Mouse (Mus musculus) C2C12 (cell line): ENCODE data around the gene Abi3bp.

Source experiments
- CEBPB ChIP-seq: IDR thresholded peaks from one replicate; pipeline ENCODE4 v1.6.1; 2011; ENCODE audit warnings: low read depth, mild to moderate bottlenecking, control low read depth, moderate library complexity
- CTCF ChIP-seq: IDR thresholded peaks from one replicate; pipeline ENCODE4 v1.5.1; 2011; ENCODE audit not compliant: control insufficient read depth, insufficient read depth, insufficient read length
- FOSL1 ChIP-seq: IDR thresholded peaks from one replicate; pipeline ENCODE4 v1.8.0; 2011; ENCODE audit warnings: mild to moderate bottlenecking, low read length; ENCODE audit not compliant: poor library complexity, insufficient read depth, severe bottlenecking
- MAX ChIP-seq: IDR thresholded peaks from one replicate; pipeline ENCODE4 v1.6.1; 2011; ENCODE audit warnings: mild to moderate bottlenecking, control low read depth
- MYOD1 ChIP-seq: IDR thresholded peaks from one replicate; pipeline ENCODE4 v1.6.1; 2011; ENCODE audit warnings: low read depth; ENCODE audit not compliant: control insufficient read depth, insufficient read length
- MYOG ChIP-seq: IDR thresholded peaks from one replicate; pipeline ENCODE4 v1.6.1; 2011; ENCODE audit not compliant: control insufficient read depth, insufficient read length; ENCODE audit errors: extremely low read depth
- USF1 ChIP-seq: IDR thresholded peaks from one replicate; pipeline ENCODE4 v1.6.1; 2011; ENCODE audit warnings: low read depth, mild to moderate bottlenecking, control low read depth, moderate library complexity

DNA sequence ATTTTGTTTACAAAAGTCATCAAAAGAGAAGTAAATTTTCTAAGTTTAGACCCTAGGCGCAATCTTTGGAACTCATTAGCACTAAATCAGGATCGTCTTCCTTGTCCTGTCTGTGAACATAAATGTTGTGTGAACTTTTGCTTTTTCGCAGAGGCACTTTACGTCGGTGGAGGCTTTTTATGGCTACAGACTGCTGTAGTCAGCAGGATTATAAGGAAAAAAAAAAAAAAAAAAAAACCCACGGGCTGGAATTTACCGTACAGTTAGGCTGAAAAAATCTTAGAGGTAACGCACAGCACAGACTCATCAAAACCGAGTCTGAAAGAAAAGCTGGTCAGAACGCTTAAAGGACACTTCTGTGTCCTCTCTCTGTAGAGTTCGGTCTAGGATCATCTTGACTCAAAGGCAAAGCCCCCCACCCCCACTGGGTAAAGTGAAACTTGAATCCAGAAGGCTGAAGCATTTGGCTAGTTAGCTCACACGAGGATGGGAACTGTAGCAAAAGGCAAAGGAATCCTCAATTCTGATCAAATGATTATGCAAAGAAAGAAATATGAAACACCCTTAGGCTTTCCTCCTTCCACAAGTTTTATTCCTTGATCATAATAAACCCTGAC lies 1.0 kb downstream of the Abi3bp start:
- no peak for TF ChIP-seq CTCF
- no peak for TF ChIP-seq CEBPB
- no peak for TF ChIP-seq MYOD1
- no peak for TF ChIP-seq MYOG
- no peak for TF ChIP-seq USF1
- TF ChIP-seq MAX, result no peak
- no peak for TF ChIP-seq FOSL1
